Comparison of ENCODE assay signal across 11 mouse cellular contexts in genomic region chr12:56587830-56588229, GRCm38 (mm10). TPM values are rescaled to one million over a fixed set of nuclear protein-coding genes. Genes with fewer than 3 reads are reported as not detected.
DNase-seq lines count a peak whose midpoint lies in the region; ATAC-seq and TF ChIP-seq lines count a peak whose summit lies in the region.
"Had no signal": no experiment of that assay in that cellular context is flagged by ENCODE, and none has a peak within 500 bp of the region (broad histone marks: within the 10 kb centered on the region; RNA-seq: fewer than 3 reads in every experiment).

No protein-coding gene starts in this region.

- no peak for ATAC-seq in kidney, embryonic 16.5 days (ENCODE audit: low FRiP score, low TSS enrichment)
- no peak for ATAC-seq in G1E (ENCODE audit: extremely low read depth, insufficient number of reproducible peaks, low FRiP score, poor library complexity, severe bottlenecking)
- ATAC-seq in hindbrain, embryonic 14.5 days (ENCODE audit: low FRiP score), result peak; percentile 71

- 0 out of 2 replicates have a peak, but pooled peaks have one; percentile 3 for TF ChIP-seq CTCF in G1E (IDR thresholded peaks at IDR 0.05; ENCODE audit: low read depth, low read length)

- no peak overlapping the region for H3K27ac ChIP-seq in kidney, embryonic 16.5 days (ENCODE audit: low read length)
- no peak overlapping the region for H3K27ac ChIP-seq in hindbrain, embryonic 14.5 days

- WGBS in kidney, embryonic 16.5 days, result 34% methylated on average over 6 of the region's 6 CpGs
- 28% methylated on average over 6 of the region's 6 CpGs for WGBS in hindbrain, embryonic 14.5 days

- peak; percentile 25 for DNase-seq in kidney, adult 9 months
- DNase-seq in 416B (ENCODE audit: low read depth), result peak; percentile 45
- no peak for DNase-seq in G1E (ENCODE audit: low spot score)
- peak; percentile 67 for DNase-seq in hindbrain, embryonic 14.5 days (ENCODE audit: low spot score)
- no peak for DNase-seq in testis, postnatal 14 days (ENCODE audit: low spot score)
- DNase-seq in urinary bladder, postnatal 14 days (ENCODE audit: low spot score), result no peak
- DNase-seq in B cell, adult 2 months, result no peak
- DNase-seq: adrenal gland, postnatal 25 days; thymus, postnatal 14 days had no signal

- H3K9ac ChIP-seq in kidney, embryonic 16.5 days (replicated peaks; ENCODE audit: low read length), result no peak overlapping the region
- H3K9ac ChIP-seq in hindbrain, embryonic 14.5 days, result no peak overlapping the region

- H3K36me3 ChIP-seq in kidney, embryonic 16.5 days (ENCODE audit: insufficient read depth, low read length), result no peaks in the 10 kb centered on the region
- H3K36me3 ChIP-seq in G1E (replicated peaks), result no peaks in the 10 kb centered on the region
- H3K36me3 ChIP-seq in hindbrain, embryonic 14.5 days (replicated peaks; ENCODE audit: control insufficient read depth, insufficient read depth), result no peaks in the 10 kb centered on the region

- no peak overlapping the region for H3K4me3 ChIP-seq in kidney, embryonic 16.5 days (ENCODE audit: low read length)
- H3K4me3 ChIP-seq in G1E (ENCODE audit: low read depth, low read length), result no peak overlapping the region
- no peak overlapping the region for H3K4me3 ChIP-seq in hindbrain, embryonic 14.5 days (replicated peaks; ENCODE audit: low read length)
- H3K4me3 ChIP-seq: myocyte had no signal

- H3K9me3 ChIP-seq in kidney, embryonic 16.5 days (ENCODE audit: low read length), result no peaks in the 10 kb centered on the region
- no peaks in the 10 kb centered on the region for H3K9me3 ChIP-seq in G1E (replicated peaks)
- H3K9me3 ChIP-seq in hindbrain, embryonic 14.5 days (ENCODE audit: control insufficient read depth, low read length), result no peaks in the 10 kb centered on the region

- H3K4me2 ChIP-seq in kidney, embryonic 16.5 days (replicated peaks; ENCODE audit: low read depth, low read length), result no peak overlapping the region
- H3K4me2 ChIP-seq in hindbrain, embryonic 14.5 days (replicated peaks), result no peak overlapping the region

- H3K27me3 ChIP-seq in kidney, embryonic 16.5 days (ENCODE audit: insufficient read depth, low read length), result peaks cover 6% of the 10 kb centered on the region
- peaks cover 3% of the 10 kb centered on the region for H3K27me3 ChIP-seq in G1E (ENCODE audit: insufficient read depth, low read length)
- peaks cover 30% of the 10 kb centered on the region for H3K27me3 ChIP-seq in hindbrain, embryonic 14.5 days (ENCODE audit: control insufficient read depth, insufficient read depth, low read length)

- no peaks in the 10 kb centered on the region for H3K4me1 ChIP-seq in kidney, embryonic 16.5 days (ENCODE audit: insufficient read depth, low read length)
- no peaks in the 10 kb centered on the region for H3K4me1 ChIP-seq in G1E (ENCODE audit: insufficient read depth, low read depth, low read length)
- no peaks in the 10 kb centered on the region for H3K4me1 ChIP-seq in hindbrain, embryonic 14.5 days (replicated peaks; ENCODE audit: control insufficient read depth, insufficient read depth, low read length)

RNA-seq across cellular contexts. Expression of gene Nkx2-9, which starts 25.3 kb away (rescaled TPM):
- not detected in 2 replicates for polyA plus RNA-seq in kidney, embryonic 16.5 days (2015; fragmentation: Nextera tagmentation; extraction: Ambion mirVana)
- not detected in 2 replicates for total RNA-seq in G1E (2014; fragmentation: Nextera tagmentation)
- total RNA-seq in G1E (2017), result not detected in 2 replicates
- not detected in 2 replicates for polyA plus RNA-seq in G1E (2012)
- polyA plus RNA-seq in hindbrain, embryonic 14.5 days (2014; fragmentation: Nextera tagmentation; extraction: Ambion mirVana), result not detected in 2 replicates
- polyA plus RNA-seq: myocyte had no signal

RNA-seq across cellular contexts. Expression of gene Nkx2-1, which starts 51.1 kb away (rescaled TPM):
- polyA plus RNA-seq in kidney, embryonic 16.5 days (2015; fragmentation: Nextera tagmentation; extraction: Ambion mirVana), result 1.4 TPM in 1 of 2 replicates, not detected in the other
- total RNA-seq in G1E (2014; fragmentation: Nextera tagmentation) (not detected in 2 replicates), G1E (2017) (0.16 TPM in 1 of 2 replicates, not detected in the other)
- not detected in 2 replicates for polyA plus RNA-seq in G1E (2012)
- polyA plus RNA-seq in hindbrain, embryonic 14.5 days (2014; fragmentation: Nextera tagmentation; extraction: Ambion mirVana), result not detected in 2 replicates
- total RNA-seq: adrenal gland, postnatal 25 days had no signal
- polyA plus RNA-seq: myocyte had no signal

Comparison
In these comparisons a context has a peak if more than half of its experiments do, and no peak if none do; other contexts are left out.
1. DNase-seq: peak in kidney, adult 9 months (single experiment), 416B (single experiment) and hindbrain, embryonic 14.5 days (single experiment); none in G1E (single experiment), testis, postnatal 14 days (single experiment), urinary bladder, postnatal 14 days (single experiment) and B cell, adult 2 months (0 of 2).